Mouse (Mus musculus) intestine, embryonic 16.5 days (tissue): ENCODE measurements around the gene Pacs1. TPM values are rescaled to one million over a fixed set of nuclear protein-coding genes. Genes with fewer than 3 reads are reported as not detected.
"Not testable (repeated sequence)": the region's sequence is repeated elsewhere in the genome, so short reads cannot be mapped to it uniquely, and the experiment has no call there.

Experiments
- ATAC-seq: fragments of 200-750 bp; cut with Nextera tagmentation; 2 replicates; pipeline ENCODE4 v1.8.0; 2017; ENCODE audit warnings: moderate TSS enrichment, moderate library complexity
- H3K27ac ChIP-seq: fragments of 300-500 bp; sonication (generic); 2 replicates; pipeline ENCODE4 v1.5.1; 2014; ENCODE audit warnings: mild to moderate bottlenecking, low read length
- H3K27me3 ChIP-seq: fragments of 300-500 bp; sonication (generic); replicated peaks from 2 replicates; pipeline ENCODE4 v1.6.1; 2014; ENCODE audit warnings: low read length, control low read depth, mixed read lengths; ENCODE audit not compliant: control insufficient read depth, insufficient read depth
- H3K36me3 ChIP-seq: fragments of 300-500 bp; sonication (generic); 2 replicates; pipeline ENCODE4 v1.6.1; 2014; ENCODE audit warnings: low read length, control low read depth; ENCODE audit not compliant: control insufficient read depth, insufficient read depth
- H3K4me1 ChIP-seq: fragments of 300-500 bp; sonication (generic); 2 replicates; pipeline ENCODE4 v1.6.1; 2014; ENCODE audit warnings: low read length, control low read depth, mixed read lengths; ENCODE audit not compliant: control insufficient read depth, insufficient read depth
- H3K4me2 ChIP-seq: fragments of 300-500 bp; sonication (generic); 2 replicates; pipeline ENCODE4 v1.6.1; 2014; ENCODE audit warnings: low read depth, low read length, control low read depth
- H3K4me3 ChIP-seq: fragments of 300-500 bp; sonication (generic); 2 replicates; pipeline ENCODE4 v1.5.1; 2014; ENCODE audit warnings: mild to moderate bottlenecking, low read length
- H3K9ac ChIP-seq: fragments of 300-500 bp; sonication (generic); 2 replicates; pipeline ENCODE4 v1.6.1; 2014; ENCODE audit warnings: low read depth, low read length
- H3K9me3 ChIP-seq: fragments of 300-500 bp; sonication (generic); 2 replicates; pipeline ENCODE4 v1.6.1; 2016; ENCODE audit warnings: low read length, control low read depth; ENCODE audit not compliant: control insufficient read depth
- WGBS: fragments of 180-500 bp; shearing (Covaris S2); extraction: QIAGEN DNeasy Blood & Tissue Kit; methylation state at CpG from one replicate; pipeline ENCODE4 v1.1.7; 2014; 5-methylcytosine and 5-hydroxymethylcytosine counted together
- microRNA-seq: library from miRNA; unstranded; fragments of <30 nt; microRNA quantifications from one replicate; pipeline ENCODE4, GENCODE M21; 2016
- polyA plus RNA-seq: library from polyadenylated mRNA; unstranded; fragments of >200 nt; fragmentation: Nextera tagmentation; extraction: Ambion mirVana; gene quantifications from 2 replicates; pipeline ENCODE4 v1.2.1, GENCODE M21; 2015

The Pacs1 gene
- polyA plus RNA-seq, 1 experiment from 2014 or later, result 11.4 TPM

GRCm38 (mm10) chr19:5087884-5088728 lies 184.8 kb downstream of the Pacs1 start, which contains the start of gene Yif1a:
Gene Yif1a, plus strand, starts transcription at chr19:5088538.
- Histone ChIP-seq H3K27ac (peak within 1 kb of the TSS; percentile 90), H3K4me2 (peak within 1 kb of the TSS; percentile 73)

GRCm38 (mm10) chr19:5086533-5086932 lies 186.4 kb downstream of the Pacs1 start:
- not testable (repeated sequence) for ATAC-seq, H3K9ac ChIP-seq, H3K9me3 ChIP-seq, H3K4me2 ChIP-seq, H3K27ac ChIP-seq, H3K4me3 ChIP-seq, H3K36me3 ChIP-seq
- Histone ChIP-seq H3K4me1 (peaks cover 17% of the 10 kb centered on the region), H3K27me3 (peaks cover 47% of the 10 kb centered on the region)
- WGBS, result 48% methylated on average over 4 of the region's 4 CpGs

More at GRCm38 (mm10) chr19:5087884-5088728, 184.8 kb downstream of the Pacs1 start, which contains the start of gene Yif1a:
- ATAC-seq, result peak; percentile 93
- Histone ChIP-seq H3K4me3 (peak within 1 kb of the TSS; percentile 71), H3K27me3 (peaks cover 32% of the 10 kb centered on the region), H3K4me1 (peaks cover 17% of the 10 kb centered on the region), H3K9me3 (no peaks in the 10 kb centered on the region), H3K36me3 (peaks cover 2% of the 10 kb centered on the region), H3K9ac (peak within 1 kb of the TSS; percentile 81)
- under 1% methylated on average over 58 of the region's 58 CpGs for WGBS

GRCm38 (mm10) chr19:5085145-5085863 lies 187.6 kb downstream of the Pacs1 start, which contains the start of gene Tmem151a:
Gene Tmem151a, minus strand, starts transcription at chr19:5085531.
- Histone ChIP-seq H3K9ac (peak within 1 kb of the TSS; percentile 48), H3K4me1 (peaks cover 17% of the 10 kb centered on the region), H3K27ac (no peak within 1 kb of the TSS), H3K4me2 (peak within 1 kb of the TSS; percentile 91), H3K4me3 (peak within 1 kb of the TSS; percentile 56), H3K36me3 (no peaks in the 10 kb centered on the region), H3K27me3 (peaks cover 56% of the 10 kb centered on the region), H3K9me3 (no peaks in the 10 kb centered on the region)
- no peak for ATAC-seq
- WGBS, result 1% methylated on average over 67 of the region's 69 CpGs

GRCm38 (mm10) chr19:5084834-5085144 lies 188.1 kb downstream of the Pacs1 start:
- H3K4me2 ChIP-seq, result peak overlapping the region; percentile 91
- H3K4me3 ChIP-seq, result peak overlapping the region; percentile 56
- under 1% methylated on average over 15 of the region's 15 CpGs for WGBS
- no peaks in the 10 kb centered on the region for H3K36me3 ChIP-seq
- peaks cover 17% of the 10 kb centered on the region for H3K4me1 ChIP-seq
- H3K27me3 ChIP-seq, result peaks cover 60% of the 10 kb centered on the region
- no peak overlapping the region for H3K27ac ChIP-seq
- ATAC-seq, result no peak
- H3K9me3 ChIP-seq, result no peaks in the 10 kb centered on the region
- peak overlapping the region; percentile 48 for H3K9ac ChIP-seq

- H3K9ac ChIP-seq, result peak overlapping the region; percentile 48; the same call in 1 of the 2 replicates
These were observed 188.7 kb downstream of the Pacs1 start for GRCm38 (mm10) chr19:5083961-5084833.

More at GRCm38 (mm10) chr19:5083961-5084833, 188.7 kb downstream of the Pacs1 start:
- no peak overlapping the region for H3K27ac ChIP-seq
- H3K4me2 ChIP-seq, result 0 out of 2 replicates have a peak overlapping the region, but pooled peaks have one; percentile 91
- no peaks in the 10 kb centered on the region for H3K9me3 ChIP-seq
- peaks cover 14% of the 10 kb centered on the region for H3K4me1 ChIP-seq
- no peaks in the 10 kb centered on the region for H3K36me3 ChIP-seq
- ATAC-seq, result no peak
- peaks cover 61% of the 10 kb centered on the region for H3K27me3 ChIP-seq
- peak overlapping the region; percentile 56 for H3K4me3 ChIP-seq
- WGBS, result 56% methylated on average over 3 of the region's 3 CpGs

Small RNA genes lying within 50 kb of the gene (microRNA-seq; reads per million reads assigned to microRNA genes)
- not detected for gene Gm27468

Other genes starting within 250 kb of the Pacs1 start
- gene Slc29a2, start 249.3 kb downstream of the Pacs1 start, polyA plus RNA-seq, result 4.5 and 5.4 TPM in 2 replicates
- 34.2 and 39.3 TPM in 2 replicates for gene B4gat1, start 234.3 kb downstream of the Pacs1 start, polyA plus RNA-seq
- 0.92 and 1.5 TPM in 2 replicates for gene AC124502.3, start 234.2 kb downstream of the Pacs1 start, polyA plus RNA-seq
- gene Brms1, start 231.8 kb downstream of the Pacs1 start, polyA plus RNA-seq, result 43.7 and 44.1 TPM in 2 replicates
- 2.5 and 2.8 TPM in 2 replicates for gene Rin1, start 222.6 kb downstream of the Pacs1 start, polyA plus RNA-seq
- 42.8 and 49.6 TPM in 2 replicates for gene Cd248, start 205.0 kb downstream of the Pacs1 start, polyA plus RNA-seq
- gene Tmem151a, start 187.6 kb downstream of the Pacs1 start, polyA plus RNA-seq, result 4.7 and 5.1 TPM in 2 replicates
- 155 and 176 TPM in 2 replicates for gene Yif1a, start 184.6 kb downstream of the Pacs1 start, polyA plus RNA-seq
- gene Cnih2, start 174.6 kb downstream of the Pacs1 start, polyA plus RNA-seq, result 8.1 and 8.3 TPM in 2 replicates
- 241 and 244 TPM in 2 replicates for gene Rab1b, start 166.0 kb downstream of the Pacs1 start, polyA plus RNA-seq
- 12.7 and 13.6 TPM in 2 replicates for gene Klc2, start 154.6 kb downstream of the Pacs1 start, polyA plus RNA-seq
- gene Sf3b2, start 22.3 kb upstream of the Pacs1 start, polyA plus RNA-seq, result 265 and 280 TPM in 2 replicates
- 1.5 and 1.9 TPM in 2 replicates for gene Gal3st3, start 25.2 kb upstream of the Pacs1 start, polyA plus RNA-seq
- gene Catsper1, start 62.6 kb upstream of the Pacs1 start, polyA plus RNA-seq, result not detected in 2 replicates
- gene Cst6, start 76.5 kb upstream of the Pacs1 start, polyA plus RNA-seq, result 33.1 and 50.6 TPM in 2 replicates
- 60.1 and 62.7 TPM in 2 replicates for gene Eif1ad, start 93.6 kb upstream of the Pacs1 start, polyA plus RNA-seq
- gene Banf1, start 94.0 kb upstream of the Pacs1 start, polyA plus RNA-seq, result 421 and 489 TPM in 2 replicates
- gene Sart1, start 115.6 kb upstream of the Pacs1 start, polyA plus RNA-seq, result 60.2 and 65.6 TPM in 2 replicates
- 5.9 and 6.3 TPM in 2 replicates for gene Tsga10ip, start 129.4 kb upstream of the Pacs1 start, polyA plus RNA-seq
- 175 and 180 TPM in 2 replicates for gene Drap1, start 151.9 kb upstream of the Pacs1 start, polyA plus RNA-seq
- 10.2 and 16.8 TPM in 2 replicates for gene AI837181, start 152.0 kb upstream of the Pacs1 start, polyA plus RNA-seq
- gene Fosl1, start 174.4 kb upstream of the Pacs1 start, polyA plus RNA-seq, result not detected in 2 replicates
- 5.0 and 5.4 TPM in 2 replicates for gene Ccdc85b, start 184.8 kb upstream of the Pacs1 start, polyA plus RNA-seq
- 102 and 106 TPM in 2 replicates for gene Fibp, start 187.5 kb upstream of the Pacs1 start, polyA plus RNA-seq
- gene Ctsw, start 195.4 kb upstream of the Pacs1 start, polyA plus RNA-seq, result 1.7 and 2.8 TPM in 2 replicates
- 106 and 112 TPM in 2 replicates for gene Efemp2, start 200.8 kb upstream of the Pacs1 start, polyA plus RNA-seq
- gene Mus81, start 215.3 kb upstream of the Pacs1 start, polyA plus RNA-seq, result 32.7 and 36.5 TPM in 2 replicates
- 2,274 and 2,378 TPM in 2 replicates for gene Cfl1, start 217.3 kb upstream of the Pacs1 start, polyA plus RNA-seq
- not detected in 2 replicates for gene 1700020D05Rik, start 230.7 kb upstream of the Pacs1 start, polyA plus RNA-seq
- 6.9 and 7.4 TPM in 2 replicates for gene Snx32, start 237.4 kb upstream of the Pacs1 start, polyA plus RNA-seq